Mouse (Mus musculus): ENCODE data around the gene Usp15.

DNA sequence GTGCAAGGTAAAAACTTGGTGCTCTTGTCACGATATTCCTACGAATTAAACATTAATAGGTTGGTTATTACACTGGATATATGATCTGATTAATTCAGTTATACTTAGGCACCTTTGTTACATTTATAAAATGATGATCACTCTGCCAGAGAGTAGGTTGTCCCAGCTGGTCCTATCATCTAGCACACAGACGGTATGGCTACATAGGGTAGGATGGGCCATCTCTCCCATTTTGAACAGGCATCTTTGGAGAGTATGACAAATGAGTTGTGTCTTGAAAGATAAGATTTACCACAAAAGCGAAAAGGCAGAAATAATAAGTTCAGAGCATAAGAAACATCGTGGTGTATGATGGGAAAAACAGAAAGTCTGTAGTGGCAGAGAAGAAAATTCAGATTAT, 32.6 kb upstream of the Usp15 start:
- TF ChIP-seq POLR2A (IDR thresholded peaks at IDR 0.05; ENCODE audit: insufficient read depth, low read length) (no peak), CTCF (IDR thresholded peaks at IDR 0.05; ENCODE audit: low read depth, low read length) (no peak), EP300 (IDR thresholded peaks at IDR 0.05; ENCODE audit: insufficient read depth, low read depth, low read length) (no peak)

Data from ES-Bruce4 (cell line).